Mouse (Mus musculus): ENCODE measurements around the gene Fmn2. TPM values are rescaled to one million over a fixed set of nuclear protein-coding genes. Genes with fewer than 3 reads are reported as not detected.

The Fmn2 gene
- polyA plus RNA-seq, 1 experiment, result 5.5 TPM

DNA sequence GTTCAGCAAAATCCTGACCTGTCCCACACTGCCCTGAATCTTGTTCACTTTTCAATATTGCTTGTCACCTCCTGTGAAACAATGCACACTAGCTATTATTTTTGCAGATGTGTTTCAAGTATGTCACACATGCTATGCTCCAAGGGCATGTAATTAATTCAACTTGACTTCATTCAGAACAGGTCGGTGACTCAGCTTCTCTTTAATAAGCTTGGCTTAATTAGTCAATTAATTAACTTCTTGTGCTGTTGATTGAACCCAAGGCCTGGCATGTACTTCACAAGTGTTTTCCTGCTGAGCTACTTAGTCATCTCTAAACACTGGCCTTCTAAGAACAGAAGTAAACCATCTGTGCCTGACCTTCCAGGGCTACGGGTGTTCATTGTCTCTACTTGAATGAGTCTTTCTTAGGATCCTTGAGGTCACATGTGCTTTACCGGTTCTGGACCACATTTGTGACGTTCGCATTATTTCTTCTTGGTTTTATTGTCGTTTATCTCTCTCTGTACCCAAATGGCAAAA is 136.0 kb downstream of the Fmn2 start:
- H3K4me3 ChIP-seq (ENCODE audit: control insufficient read depth, low read depth, low read length), result no peak overlapping the region
- no peaks in the 10 kb centered on the region for H3K36me3 ChIP-seq (ENCODE audit: control insufficient read depth, insufficient read depth, low read length)
- H3K27me3 ChIP-seq (ENCODE audit: control insufficient read depth, insufficient read depth, low read length), result no peaks in the 10 kb centered on the region
- TF ChIP-seq POLR2A (IDR thresholded peaks at IDR 0.05; ENCODE audit: control insufficient read depth, low read depth, low read length) (no peak), CTCF (IDR thresholded peaks at IDR 0.05; ENCODE audit: control insufficient read depth, insufficient read depth, insufficient replicate concordance, low read depth, low read length) (no peak)
- no peak overlapping the region for H3K27ac ChIP-seq (ENCODE audit: control insufficient read depth, insufficient read depth, low read depth, low read length)
- no peaks in the 10 kb centered on the region for H3K4me1 ChIP-seq (ENCODE audit: control insufficient read depth, insufficient read depth, low read length)

DNA sequence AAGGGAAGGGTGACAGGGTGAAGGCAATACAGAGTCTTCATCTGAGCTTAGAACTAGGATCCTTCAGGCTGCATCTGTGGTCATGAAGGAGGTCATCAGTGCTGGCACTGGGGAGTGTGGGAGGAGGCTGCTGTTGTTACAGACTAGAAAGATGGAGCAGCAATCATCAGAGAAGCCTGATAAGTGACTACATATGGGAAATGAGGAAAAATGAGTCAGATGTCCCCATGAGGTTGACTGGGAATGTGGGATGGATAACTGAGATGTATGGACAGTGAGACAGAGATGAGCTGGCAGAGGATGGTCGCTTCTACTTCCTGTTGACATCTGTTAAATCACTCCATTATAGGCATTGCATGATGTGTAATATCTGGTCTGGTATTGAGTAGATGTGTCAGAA is 139.3 kb downstream of the Fmn2 start:
- H3K4me1 ChIP-seq (ENCODE audit: control insufficient read depth, insufficient read depth, low read length), result no peaks in the 10 kb centered on the region
- TF ChIP-seq CTCF (IDR thresholded peaks at IDR 0.05; ENCODE audit: control insufficient read depth, insufficient read depth, insufficient replicate concordance, low read depth, low read length) (no peak), POLR2A (IDR thresholded peaks at IDR 0.05; ENCODE audit: control insufficient read depth, low read depth, low read length) (no peak)
- no peaks in the 10 kb centered on the region for H3K27me3 ChIP-seq (ENCODE audit: control insufficient read depth, insufficient read depth, low read length)
- no peak overlapping the region for H3K4me3 ChIP-seq (ENCODE audit: control insufficient read depth, low read depth, low read length)
- H3K27ac ChIP-seq (ENCODE audit: control insufficient read depth, insufficient read depth, low read depth, low read length), result no peak overlapping the region
- no peaks in the 10 kb centered on the region for H3K36me3 ChIP-seq (ENCODE audit: control insufficient read depth, insufficient read depth, low read length)

DNA sequence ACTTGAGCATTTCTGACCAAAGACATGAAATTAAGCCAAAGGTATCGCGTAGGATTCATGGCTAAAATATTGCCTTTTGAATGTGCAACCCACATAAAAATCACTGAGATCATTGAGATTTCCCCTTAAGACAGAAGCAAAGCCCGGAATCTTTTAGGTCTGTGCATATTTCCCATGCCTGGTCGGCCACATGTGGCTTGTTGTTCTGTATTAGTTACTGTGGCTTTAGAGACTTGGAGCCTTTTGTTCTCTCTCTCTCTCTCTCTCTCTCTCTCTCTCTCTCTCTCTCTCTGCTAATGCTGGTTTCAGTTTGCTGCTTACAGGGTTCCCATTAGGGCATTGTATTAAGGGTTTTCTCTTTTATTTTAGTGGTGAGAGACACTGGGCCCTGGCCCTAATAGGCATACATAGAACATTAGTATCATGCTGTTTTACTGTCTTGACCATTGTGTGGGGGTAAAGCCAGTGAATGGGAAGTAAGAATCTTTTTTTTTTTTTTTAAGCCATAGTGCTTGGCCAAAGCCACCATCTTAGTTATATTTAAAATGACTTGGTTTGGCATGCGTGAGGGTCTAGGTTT is 141.9 kb downstream of the Fmn2 start:
- Histone ChIP-seq H3K27ac (ENCODE audit: control insufficient read depth, insufficient read depth, low read depth, low read length) (no peak overlapping the region), H3K4me1 (ENCODE audit: control insufficient read depth, insufficient read depth, low read length) (no peaks in the 10 kb centered on the region), H3K4me3 (ENCODE audit: control insufficient read depth, low read depth, low read length) (no peak overlapping the region), H3K27me3 (ENCODE audit: control insufficient read depth, insufficient read depth, low read length) (no peaks in the 10 kb centered on the region), H3K36me3 (ENCODE audit: control insufficient read depth, insufficient read depth, low read length) (no peaks in the 10 kb centered on the region)
- TF ChIP-seq POLR2A (IDR thresholded peaks at IDR 0.05; ENCODE audit: control insufficient read depth, low read depth, low read length), result no peak
- no peak for TF ChIP-seq CTCF (IDR thresholded peaks at IDR 0.05; ENCODE audit: control insufficient read depth, insufficient read depth, insufficient replicate concordance, low read depth, low read length)

DNA sequence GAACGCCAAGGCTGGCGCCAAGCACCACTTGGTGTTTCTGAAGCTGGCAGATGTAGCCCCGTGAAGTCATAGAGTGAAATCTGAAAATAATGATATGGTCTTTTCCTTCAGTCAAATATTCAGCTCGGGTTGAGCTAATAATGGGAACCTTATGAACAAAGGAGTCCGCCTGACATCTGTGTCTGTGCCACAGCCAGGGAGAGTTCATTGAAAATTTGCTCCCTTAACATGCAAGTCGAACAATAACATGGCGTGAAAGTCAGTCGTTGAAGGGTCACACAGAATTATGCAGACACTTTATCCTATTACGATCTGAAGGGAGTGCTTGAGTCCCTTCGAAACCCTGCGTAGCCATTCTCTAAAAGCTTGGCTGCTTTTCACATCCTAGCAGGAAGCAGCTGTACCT is 147.8 kb downstream of the Fmn2 start:
- Histone ChIP-seq H3K4me1 (ENCODE audit: control insufficient read depth, insufficient read depth, low read length) (no peaks in the 10 kb centered on the region), H3K4me3 (ENCODE audit: control insufficient read depth, low read depth, low read length) (no peak overlapping the region), H3K27me3 (ENCODE audit: control insufficient read depth, insufficient read depth, low read length) (no peaks in the 10 kb centered on the region), H3K36me3 (ENCODE audit: control insufficient read depth, insufficient read depth, low read length) (no peaks in the 10 kb centered on the region), H3K27ac (ENCODE audit: control insufficient read depth, insufficient read depth, low read depth, low read length) (no peak overlapping the region)
- TF ChIP-seq CTCF (IDR thresholded peaks at IDR 0.05; ENCODE audit: control insufficient read depth, insufficient read depth, insufficient replicate concordance, low read depth, low read length) (no peak), POLR2A (IDR thresholded peaks at IDR 0.05; ENCODE audit: control insufficient read depth, low read depth, low read length) (no peak)

DNA sequence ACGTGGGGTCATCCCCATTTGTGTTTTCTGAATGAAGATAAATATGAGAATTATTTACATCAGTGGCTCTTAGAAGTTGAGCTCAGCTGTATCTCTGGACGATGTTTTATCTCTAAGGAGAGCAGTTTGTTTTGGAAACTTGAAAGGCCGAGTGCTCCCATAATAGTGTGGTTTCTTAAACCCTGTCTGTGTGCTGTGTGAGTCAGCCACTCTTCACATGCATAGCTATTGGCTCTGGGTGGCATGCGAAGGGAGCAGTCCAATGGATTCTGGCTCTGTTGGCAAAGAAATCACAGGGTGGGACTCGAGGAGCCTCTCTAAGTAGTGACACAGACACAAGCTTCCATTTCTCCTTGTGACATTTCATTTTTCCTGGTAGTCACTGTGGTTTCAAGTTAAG is 152.9 kb downstream of the Fmn2 start:
- no peaks in the 10 kb centered on the region for H3K36me3 ChIP-seq (ENCODE audit: control insufficient read depth, insufficient read depth, low read length)
- no peaks in the 10 kb centered on the region for H3K4me1 ChIP-seq (ENCODE audit: control insufficient read depth, insufficient read depth, low read length)
- no peak overlapping the region for H3K27ac ChIP-seq (ENCODE audit: control insufficient read depth, insufficient read depth, low read depth, low read length)
- H3K4me3 ChIP-seq (ENCODE audit: control insufficient read depth, low read depth, low read length), result no peak overlapping the region
- no peaks in the 10 kb centered on the region for H3K27me3 ChIP-seq (ENCODE audit: control insufficient read depth, insufficient read depth, low read length)
- TF ChIP-seq POLR2A (IDR thresholded peaks at IDR 0.05; ENCODE audit: control insufficient read depth, low read depth, low read length), result no peak
- no peak for TF ChIP-seq CTCF (IDR thresholded peaks at IDR 0.05; ENCODE audit: control insufficient read depth, insufficient read depth, insufficient replicate concordance, low read depth, low read length)

DNA sequence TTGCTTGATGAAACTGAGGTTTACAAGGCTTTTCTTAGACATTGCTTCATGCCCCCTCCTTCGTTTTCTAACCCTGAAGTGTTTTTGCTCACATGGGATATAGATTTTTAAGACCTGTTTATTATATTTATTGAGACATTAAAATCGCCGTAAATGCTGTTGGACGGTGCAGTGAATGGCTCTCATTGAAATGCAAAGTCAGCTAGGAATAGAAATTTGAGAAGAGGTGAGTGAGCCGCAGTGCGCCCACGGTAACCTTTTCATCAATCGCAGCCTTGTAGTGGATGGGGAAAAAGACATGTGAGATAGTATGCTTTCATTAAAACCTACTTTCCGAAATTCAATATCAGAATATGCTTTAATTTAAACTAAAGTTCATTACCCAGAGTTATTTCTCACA is 153.7 kb downstream of the Fmn2 start:
- H3K4me1 ChIP-seq (ENCODE audit: control insufficient read depth, insufficient read depth, low read length), result no peaks in the 10 kb centered on the region
- TF ChIP-seq CTCF (IDR thresholded peaks at IDR 0.05; ENCODE audit: control insufficient read depth, insufficient read depth, insufficient replicate concordance, low read depth, low read length), result no peak
- no peaks in the 10 kb centered on the region for H3K27me3 ChIP-seq (ENCODE audit: control insufficient read depth, insufficient read depth, low read length)
- no peak overlapping the region for H3K27ac ChIP-seq (ENCODE audit: control insufficient read depth, insufficient read depth, low read depth, low read length)
- H3K36me3 ChIP-seq (ENCODE audit: control insufficient read depth, insufficient read depth, low read length), result no peaks in the 10 kb centered on the region
- H3K4me3 ChIP-seq (ENCODE audit: control insufficient read depth, low read depth, low read length), result no peak overlapping the region

DNA sequence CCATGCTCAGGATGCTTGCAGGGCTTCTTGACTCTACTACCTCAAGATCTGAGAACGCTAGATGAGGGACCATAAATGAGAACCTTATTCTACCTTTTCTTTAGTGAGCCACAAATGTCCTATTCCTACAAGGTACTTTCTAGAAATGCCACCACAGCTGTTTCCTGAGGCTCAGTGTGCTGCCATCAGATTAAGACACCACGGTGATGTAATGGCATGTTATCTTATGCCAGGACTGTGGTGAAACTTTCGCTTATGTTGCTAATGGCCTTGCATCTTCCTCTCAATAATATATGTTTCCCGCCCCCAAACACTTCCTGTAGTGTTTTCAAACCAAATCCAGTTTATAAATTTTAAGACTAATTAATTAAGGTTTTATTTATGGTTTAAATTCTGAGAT is 154.9 kb downstream of the Fmn2 start:
- TF ChIP-seq CTCF (IDR thresholded peaks at IDR 0.05; ENCODE audit: control insufficient read depth, insufficient read depth, insufficient replicate concordance, low read depth, low read length), result no peak
- no peaks in the 10 kb centered on the region for H3K27me3 ChIP-seq (ENCODE audit: control insufficient read depth, insufficient read depth, low read length)
- H3K36me3 ChIP-seq (ENCODE audit: control insufficient read depth, insufficient read depth, low read length), result no peaks in the 10 kb centered on the region
- H3K4me1 ChIP-seq (ENCODE audit: control insufficient read depth, insufficient read depth, low read length), result no peaks in the 10 kb centered on the region
- no peak overlapping the region for H3K27ac ChIP-seq (ENCODE audit: control insufficient read depth, insufficient read depth, low read depth, low read length)
- H3K4me3 ChIP-seq (ENCODE audit: control insufficient read depth, low read depth, low read length), result no peak overlapping the region

Data from testis, adult 2 months (tissue).